Mouse (Mus musculus) c-Kit-positive CD71-negative TER-119-negative erythroid progenitor cells, embryonic 14.5 days (primary cell): ENCODE measurements at regions not wholly inside any gene's neighbourhood (a gene's known extent, or its start where the extent isn't known, plus 50 kb on each side); places are given as distances from the start of the nearest gene placed in this dataset.

Source experiments
- DNase-seq: peaks from one replicate; pipeline ENCODE4 v3.0.0-alpha.2; 2013; ENCODE audit warnings: low read depth

- DNase-seq = no peak
These were observed 157.4 kb upstream of the Spdye4c start for GRCm38 (mm10) chr2:128433553-128434081.

DNA sequence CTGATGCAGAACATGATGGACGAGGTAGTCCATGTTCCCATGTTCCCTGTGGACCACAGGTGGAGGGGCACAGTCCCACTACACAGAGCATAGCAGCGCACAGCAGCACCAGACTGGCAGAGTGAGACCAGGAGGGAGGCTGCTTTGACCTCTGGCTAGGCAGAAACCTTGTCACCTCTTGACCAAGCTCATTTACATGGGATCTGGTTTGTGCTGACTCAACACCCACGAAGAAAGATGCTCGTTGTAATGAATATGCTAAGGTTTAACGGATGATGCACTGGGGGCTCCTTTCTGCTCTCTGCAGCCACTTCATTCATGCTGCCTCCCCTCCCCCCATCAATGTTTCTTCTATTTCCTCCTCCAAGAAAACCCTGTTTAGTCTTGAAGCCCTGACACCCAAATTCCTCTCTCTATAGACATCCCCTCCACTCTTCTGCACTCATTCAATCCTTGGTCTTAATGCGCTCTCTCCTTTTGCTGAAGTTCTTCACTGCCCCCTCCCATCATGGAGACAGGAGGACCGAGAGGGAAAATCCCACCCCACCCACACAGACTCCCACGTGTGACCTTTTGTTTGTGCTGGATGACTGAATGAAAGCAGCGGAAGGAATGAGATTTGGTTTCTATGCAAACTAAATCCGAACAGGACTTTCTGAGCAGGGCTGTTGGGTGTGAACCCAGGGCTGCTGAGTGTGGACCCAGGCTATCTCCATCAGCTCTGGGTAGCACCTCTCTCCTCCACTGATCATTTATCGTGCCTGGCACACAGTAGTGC, 156.6 kb upstream of the Spdye4c start:
- no peak for DNase-seq

- no peak for DNase-seq
These were observed 154.6 kb upstream of the Spdye4c start for GRCm38 (mm10) chr2:128436378-128436777.

DNA sequence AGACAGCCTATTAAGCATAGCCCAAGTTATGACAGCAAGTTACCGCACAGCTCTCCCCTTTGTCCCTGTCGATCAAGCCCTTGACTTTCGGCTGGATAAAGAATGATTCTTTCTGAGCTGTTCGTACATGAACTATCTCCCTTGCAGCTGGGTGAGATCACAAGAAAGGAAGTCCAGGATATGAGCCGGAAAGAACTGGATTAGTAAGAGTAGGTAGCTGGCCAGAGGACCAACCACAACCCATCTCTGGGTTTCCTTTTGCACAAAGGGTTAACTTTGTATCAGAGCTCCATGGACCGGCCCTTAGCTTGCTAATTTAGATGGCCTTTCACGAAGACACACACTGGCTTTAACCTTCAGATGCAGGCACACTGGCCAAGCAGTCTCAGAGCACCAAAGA, 153.3 kb upstream of the Spdye4c start:
- no peak for DNase-seq

DNA sequence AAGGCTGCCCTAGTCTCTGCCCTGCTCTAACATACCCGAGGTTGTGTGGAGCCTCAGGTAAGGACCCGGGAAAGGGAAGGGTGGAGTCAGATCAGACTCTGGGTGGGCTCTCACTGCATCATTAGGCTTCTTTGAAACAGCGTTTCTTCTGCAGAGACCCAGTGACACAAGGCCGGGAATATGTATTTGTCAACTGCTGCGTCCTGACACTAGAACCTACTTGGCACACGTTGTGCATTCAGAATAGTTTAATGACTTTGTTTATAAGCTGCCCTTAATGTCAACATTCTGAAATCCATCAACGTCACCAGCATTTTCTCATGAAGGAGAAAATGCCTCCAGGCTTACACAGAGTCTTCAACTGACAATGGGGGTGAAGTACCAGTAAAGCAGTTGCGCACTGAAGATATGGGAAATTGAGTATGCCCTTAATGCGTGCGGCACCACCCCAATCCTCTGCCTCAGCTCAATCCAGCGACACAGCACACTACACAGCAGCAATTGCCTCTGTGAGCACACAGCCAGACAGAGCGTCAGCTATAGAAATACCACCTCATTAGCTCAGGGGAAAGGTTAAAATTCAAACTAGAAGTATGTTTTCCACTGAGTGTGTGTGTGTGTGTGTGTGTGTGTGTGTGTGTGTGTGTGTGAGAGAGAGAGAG, 152.7 kb upstream of the Spdye4c start:
- no peak for DNase-seq

DNA sequence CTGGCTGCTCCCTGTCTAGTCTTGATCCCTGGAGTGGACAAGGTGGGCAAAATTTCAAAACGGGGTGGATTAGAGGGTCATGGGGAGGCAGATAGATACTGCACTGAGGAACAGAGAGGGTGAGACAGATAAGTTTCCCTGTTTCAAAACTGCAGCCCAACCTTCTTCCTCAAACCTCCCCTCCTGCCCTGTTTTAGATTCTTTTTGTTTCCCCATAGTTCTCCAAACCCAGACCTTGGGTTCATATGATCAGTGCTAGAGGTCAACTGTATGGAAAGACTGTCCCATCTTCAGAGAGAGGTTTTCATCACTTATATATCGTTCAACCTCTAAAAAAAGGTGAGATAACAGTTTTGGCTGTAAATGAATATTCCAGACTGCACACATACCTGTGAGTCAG, 152.1 kb upstream of the Spdye4c start:
- DNase-seq = no peak

- DNase-seq = no peak
These were observed 146.4 kb upstream of the Spdye4c start for GRCm38 (mm10) chr2:128444599-128445011.

- no peak for DNase-seq
These were observed 145.6 kb upstream of the Spdye4c start for GRCm38 (mm10) chr2:128445443-128445842.

- DNase-seq = no peak
These were observed 141.7 kb upstream of the Spdye4c start for GRCm38 (mm10) chr2:128449294-128449693.

- no peak for DNase-seq
These were observed 141.0 kb upstream of the Spdye4c start for GRCm38 (mm10) chr2:128450045-128450444.

DNA sequence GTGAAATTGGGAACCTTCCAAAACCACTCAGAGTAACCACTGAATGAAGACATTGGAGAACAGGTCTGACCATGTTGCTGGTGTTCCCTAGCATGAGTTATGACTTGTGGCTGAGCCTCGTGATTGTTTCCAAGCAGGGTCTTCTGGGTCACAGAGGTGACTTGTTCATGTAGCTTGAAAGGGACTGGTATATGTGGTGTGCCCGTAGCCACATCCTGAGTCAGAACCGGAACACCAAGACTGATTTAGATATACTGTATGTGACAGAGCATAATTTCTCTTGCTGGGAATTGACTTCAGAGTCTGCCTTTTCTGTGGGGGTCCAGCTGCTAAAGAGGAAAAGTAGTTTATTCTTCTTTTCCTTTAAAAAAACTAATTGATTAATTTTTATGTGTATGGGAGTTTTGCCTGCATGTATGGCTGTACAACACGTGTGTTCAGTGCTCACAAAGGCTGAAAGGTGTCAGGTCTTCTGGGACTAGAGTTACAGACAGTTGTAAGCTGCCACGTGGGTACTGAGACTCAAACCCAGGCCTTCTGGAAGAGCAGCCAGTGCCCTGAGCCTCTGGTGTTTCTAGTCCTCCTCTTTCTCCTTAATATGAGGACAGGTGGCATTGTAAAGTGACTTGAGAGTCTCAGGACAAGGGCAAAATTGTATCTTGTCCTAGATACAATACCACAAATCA, 139.3 kb upstream of the Spdye4c start:
- no peak for DNase-seq

DNA sequence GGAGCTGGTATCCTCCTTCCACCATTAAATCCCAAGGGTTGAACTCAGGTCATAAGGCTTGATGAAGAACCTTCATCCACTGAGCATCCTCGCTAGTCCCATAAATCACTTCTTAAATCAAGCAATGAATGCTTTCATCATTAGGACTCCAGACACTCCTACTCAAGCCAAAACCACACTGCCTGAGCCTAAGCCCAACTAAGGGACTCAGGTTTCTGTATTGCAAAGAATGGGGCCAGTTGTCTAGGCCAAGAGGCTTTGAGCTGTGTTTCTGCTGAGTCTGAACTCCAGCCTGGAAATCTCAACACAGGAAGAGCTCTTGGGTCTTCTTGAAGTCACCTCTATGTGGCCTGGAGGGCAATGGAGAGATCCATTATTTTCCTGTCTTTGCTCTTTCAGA, 138.4 kb upstream of the Spdye4c start:
- DNase-seq = no peak

- no peak for DNase-seq
These were observed 136.5 kb upstream of the Spdye4c start for GRCm38 (mm10) chr2:128454509-128454908.

- no peak for DNase-seq
These were observed 133.3 kb upstream of the Spdye4c start for GRCm38 (mm10) chr2:128457591-128458209.

GRCm38 (mm10) chr2:128465214-128465984, 125.6 kb upstream of the Spdye4c start:
- DNase-seq = no peak

- no peak for DNase-seq
These were observed 123.3 kb upstream of the Spdye4c start for GRCm38 (mm10) chr2:128467490-128468245.

DNA sequence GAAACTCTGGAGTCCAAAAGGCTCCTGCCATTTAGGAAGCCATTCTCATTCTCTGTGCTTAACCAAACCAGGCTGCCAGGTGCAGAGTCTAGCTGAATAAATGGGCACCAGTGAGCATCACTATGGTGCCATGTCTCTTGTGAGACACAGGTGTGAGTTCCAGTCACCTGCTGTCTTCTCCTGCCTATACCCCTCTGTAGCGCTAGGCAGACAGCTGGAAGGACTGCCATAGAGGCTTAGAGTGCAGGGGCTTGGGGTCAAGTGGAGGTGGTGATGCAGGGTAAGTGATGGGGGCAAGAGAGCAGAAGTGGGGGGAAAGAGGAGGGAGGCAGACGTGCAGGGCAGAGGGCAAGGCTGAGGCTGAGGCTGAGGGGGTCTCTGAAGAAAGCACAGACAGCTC, 122.7 kb upstream of the Spdye4c start:
- DNase-seq = no peak

DNA sequence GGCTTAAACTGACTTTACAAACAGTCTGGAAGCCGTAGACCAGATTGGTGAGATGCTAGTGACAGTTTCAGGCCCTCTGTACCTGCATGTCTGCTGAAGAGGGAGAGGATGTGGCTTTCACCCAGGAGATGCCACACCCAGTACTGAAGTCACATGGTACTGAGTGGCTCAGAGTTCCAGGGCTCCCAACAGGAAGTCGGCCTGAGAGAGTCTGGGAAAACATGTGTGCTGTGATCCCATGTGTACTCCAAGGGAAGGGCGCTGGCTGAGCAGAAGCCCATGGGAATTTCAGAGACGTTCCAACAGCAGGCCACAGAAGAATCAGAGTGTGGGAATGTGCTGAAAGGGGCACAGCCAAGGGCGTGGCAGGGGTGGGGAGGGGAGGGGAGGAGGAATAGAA, 120.7 kb upstream of the Spdye4c start:
- DNase-seq = no peak

GRCm38 (mm10) chr2:128473241-128473954, 117.6 kb upstream of the Spdye4c start:
- DNase-seq = no peak

GRCm38 (mm10) chr2:128473997-128474396, 117.0 kb upstream of the Spdye4c start:
- no peak for DNase-seq
